Mouse (Mus musculus) testis, postnatal 14 days (tissue): ENCODE measurements around the gene Fezf2.

Experiments used
- DNase-seq: peaks from one replicate; pipeline ENCODE4 v3.0.0; 2021; ENCODE audit warnings: low spot score

The Fezf2 gene

GRCm38 (mm10) chr14:12342458-12343131 lies 5.4 kb downstream of the Fezf2 start:
- DNase-seq = no peak

- no peak for DNase-seq
These were observed 6.1 kb downstream of the Fezf2 start for GRCm38 (mm10) chr14:12341789-12342457.

- no peak for DNase-seq
These were observed 6.8 kb downstream of the Fezf2 start for GRCm38 (mm10) chr14:12341075-12341788.

- no peak for DNase-seq
These were observed 7.5 kb downstream of the Fezf2 start for GRCm38 (mm10) chr14:12340238-12341074.

GRCm38 (mm10) chr14:12338811-12339565 lies 9.0 kb downstream of the Fezf2 start:
- no peak for DNase-seq

- DNase-seq = no peak
These were observed 9.8 kb downstream of the Fezf2 start for GRCm38 (mm10) chr14:12337998-12338809.

- no peak for DNase-seq
These were observed 10.5 kb downstream of the Fezf2 start for GRCm38 (mm10) chr14:12337421-12337997.

GRCm38 (mm10) chr14:12334925-12335324 lies 13.1 kb downstream of the Fezf2 start:
- no peak for DNase-seq

GRCm38 (mm10) chr14:12333622-12334021 lies 14.4 kb downstream of the Fezf2 start:
- no peak for DNase-seq

GRCm38 (mm10) chr14:12303106-12303505 lies 44.9 kb downstream of the Fezf2 start:
- no peak for DNase-seq

GRCm38 (mm10) chr14:12300677-12301076 lies 47.3 kb downstream of the Fezf2 start:
- DNase-seq = no peak

- no peak for DNase-seq
These were observed 47.7 kb downstream of the Fezf2 start for GRCm38 (mm10) chr14:12300275-12300674.

- no peak for DNase-seq
These were observed 48.3 kb downstream of the Fezf2 start for GRCm38 (mm10) chr14:12299654-12300053.

- no peak for DNase-seq
These were observed 48.8 kb downstream of the Fezf2 start for GRCm38 (mm10) chr14:12299171-12299570.

GRCm38 (mm10) chr14:12296391-12296790 lies 51.6 kb downstream of the Fezf2 start:
- DNase-seq = no peak
